Mouse (Mus musculus): ENCODE data around the gene Cbs. TPM values are rescaled to one million over a fixed set of nuclear protein-coding genes. Genes with fewer than 3 reads are reported as not detected.

Gene Cbs
- total RNA-seq, 2 experiments from 2014 or later = 10.2 to 28.5 TPM

Small RNAs within 50 kb of the gene (microRNA-seq; reads per million reads assigned to microRNA genes)
- 0.79 reads per million for gene Gm24970

Other genes starting within 250 kb of the Cbs start
- 10 to 100 TPM; 31.4 to 33.7 TPM for gene Wdr4, start 117.3 kb downstream of the Cbs start, total RNA-seq (2021)
- 100 to 1,000 TPM; 359 to 397 TPM for gene Ndufv3, start 117.1 kb downstream of the Cbs start, total RNA-seq (2021)
- 10 to 100 TPM; 22.0 to 26.7 TPM for gene Pknox1, start 72.5 kb downstream of the Cbs start, total RNA-seq (2021)
- gene U2af1, start 21.7 kb upstream of the Cbs start, total RNA-seq (2021) = 100 to 1,000 TPM; 196 to 216 TPM
- not detected for gene Cryaa, start 40.6 kb upstream of the Cbs start, total RNA-seq (2021)
- 10 to 100 TPM; 27.1 to 28.0 TPM for gene Sik1, start 218.6 kb upstream of the Cbs start, total RNA-seq (2021)

Data from adrenal gland, postnatal 4 days (tissue).